In genomic region chr10:59308993-59309715, GRCm38 (mm10) we compare ENCODE assay signal across 8 mouse cellular contexts. TPM values are rescaled to one million over a fixed set of nuclear protein-coding genes. Genes with fewer than 3 reads are reported as not detected.
DNase-seq lines count a peak whose midpoint lies in the region; ATAC-seq lines count a peak whose summit lies in the region.

No protein-coding gene starts in this region.

- WGBS in kidney, embryonic 15.5 days = 51% methylated on average over 3 of the region's 3 CpGs

- no peaks in the 10 kb centered on the region for H3K27me3 ChIP-seq in kidney, embryonic 15.5 days

- DNase-seq in kidney, adult 18-20 months = peak; percentile 70
- DNase-seq in B cell, adult 2 months = peak; percentile 32 to 50
- DNase-seq in NIH3T3 (ENCODE audit: low read depth) = peak; percentile 59
- peak; percentile 47 for DNase-seq in heart, postnatal 4 days
- DNase-seq in retina, embryonic 14.5 days (ENCODE audit: low spot score) = peak; percentile 45
- DNase-seq in left cerebral cortex, adult 8-10 months (ENCODE audit: low spot score in 2 of 2) = no peak
- DNase-seq in natural killer cell, adult 2 months (ENCODE audit: low spot score in 2 of 2) = no peak

- H3K4me2 ChIP-seq in kidney, embryonic 15.5 days = no peak overlapping the region

- ATAC-seq in kidney, embryonic 15.5 days (replicated peaks; ENCODE audit: low FRiP score) = no peak

- H3K9ac ChIP-seq in kidney, embryonic 15.5 days = no peak overlapping the region

- H3K4me3 ChIP-seq in kidney, embryonic 15.5 days (replicated peaks) = no peak overlapping the region

- no peaks in the 10 kb centered on the region for H3K9me3 ChIP-seq in kidney, embryonic 15.5 days (replicated peaks)

- no peaks in the 10 kb centered on the region for H3K36me3 ChIP-seq in kidney, embryonic 15.5 days

- peaks cover 21% of the 10 kb centered on the region for H3K4me1 ChIP-seq in kidney, embryonic 15.5 days

- H3K27ac ChIP-seq in kidney, embryonic 15.5 days = no peak overlapping the region; the same call in 1 of the 2 replicates

RNA-seq across cellular contexts. Expression of gene P4ha1, which starts 13.9 kb away (rescaled TPM):
- polyA plus RNA-seq in kidney, embryonic 15.5 days (2015; fragmentation: Nextera tagmentation; extraction: Ambion mirVana) = 68.4 TPM in 2 replicates
- total RNA-seq in heart, postnatal 4 days (2021) = 10 to 100 TPM; 21.2 to 25.3 TPM
- total RNA-seq in left cerebral cortex, adult 8-10 months (2022) = 10 to 100 TPM; 30.4 to 37.8 (median 35.9) TPM

Comparison
In these comparisons a context has a peak if more than half of its experiments do, and no peak if none do; other contexts are left out.
1. DNase-seq: peak in kidney, adult 18-20 months (single experiment), B cell, adult 2 months (2 of 2), NIH3T3 (single experiment), heart, postnatal 4 days (single experiment) and retina, embryonic 14.5 days (single experiment); none in left cerebral cortex, adult 8-10 months (0 of 2) and natural killer cell, adult 2 months (0 of 2).